Mouse (Mus musculus) kidney, postnatal 0 days (tissue): ENCODE measurements around the gene Gpr37l1. TPM values are rescaled to one million over a fixed set of nuclear protein-coding genes. Genes with fewer than 3 reads are reported as not detected.

Experiments used
- ATAC-seq: fragments of 200-750 bp; cut with Nextera tagmentation; replicated peaks from 2 replicates; pipeline ENCODE4 v1.8.0; 2017; ENCODE audit warnings: low read depth, moderate number of reproducible peaks, moderate TSS enrichment, moderate library complexity; ENCODE audit not compliant: low FRiP score
- DNase-seq: peaks from one replicate; pipeline ENCODE4 v3.0.0-alpha.2; 2016; ENCODE audit warnings: low spot score
- H3K27ac ChIP-seq: fragments of 300-500 bp; sonication (generic); 2 replicates; pipeline ENCODE4 v1.5.1; 2014; ENCODE audit warnings: mild to moderate bottlenecking
- H3K27me3 ChIP-seq: fragments of 300-500 bp; sonication (generic); 2 replicates; pipeline ENCODE4 v1.6.1; 2014; ENCODE audit warnings: low read length, mixed read lengths; ENCODE audit not compliant: insufficient read depth
- H3K36me3 ChIP-seq: fragments of 300-500 bp; sonication (generic); 2 replicates; pipeline ENCODE4 v1.6.1; 2014; ENCODE audit warnings: low read length, mixed read lengths; ENCODE audit not compliant: insufficient read depth
- H3K4me1 ChIP-seq: fragments of 300-500 bp; sonication (generic); replicated peaks from 2 replicates; pipeline ENCODE4 v1.6.1; 2014; ENCODE audit warnings: antibody characterized with exemption, low read length, mixed read lengths; ENCODE audit not compliant: insufficient read depth
- H3K4me2 ChIP-seq: fragments of 300-500 bp; sonication (generic); 2 replicates; pipeline ENCODE4 v1.6.1; 2014; ENCODE audit warnings: mild to moderate bottlenecking, low read length, moderate library complexity, mixed read lengths
- H3K4me3 ChIP-seq: fragments of 300-500 bp; sonication (generic); replicated peaks from 2 replicates; pipeline ENCODE4 v1.5.1; 2014; ENCODE audit warnings: low read depth, low read length
- H3K9ac ChIP-seq: fragments of 300-500 bp; sonication (generic); 2 replicates; pipeline ENCODE4 v1.6.1; 2014; ENCODE audit warnings: low read depth, low read length
- H3K9me3 ChIP-seq: fragments of 300-500 bp; sonication (generic); replicated peaks from 2 replicates; pipeline ENCODE4 v1.6.1; 2016; ENCODE audit warnings: low read length, inconsistent platforms, mixed read lengths
- CTCF ChIP-seq: IDR thresholded peaks from 2 replicates; pipeline ENCODE4 v1.5.1; 2016; ENCODE audit warnings: antibody characterized with exemption, low read depth, mild to moderate bottlenecking, moderate library complexity
- WGBS: fragments of 180-500 bp; shearing (Covaris S2); extraction: QIAGEN DNeasy Blood & Tissue Kit; methylation state at CpG from one replicate; pipeline ENCODE4 v1.1.7; 2014; 5-methylcytosine and 5-hydroxymethylcytosine counted together
- polyA plus RNA-seq: library from polyadenylated mRNA; unstranded; fragments of >200 nt; fragmentation: Nextera tagmentation; extraction: Ambion mirVana; gene quantifications from 2 replicates; pipeline ENCODE4 v1.2.1, GENCODE M21; 2015

The Gpr37l1 gene
- not detected in 2 replicates for polyA plus RNA-seq

DNA sequence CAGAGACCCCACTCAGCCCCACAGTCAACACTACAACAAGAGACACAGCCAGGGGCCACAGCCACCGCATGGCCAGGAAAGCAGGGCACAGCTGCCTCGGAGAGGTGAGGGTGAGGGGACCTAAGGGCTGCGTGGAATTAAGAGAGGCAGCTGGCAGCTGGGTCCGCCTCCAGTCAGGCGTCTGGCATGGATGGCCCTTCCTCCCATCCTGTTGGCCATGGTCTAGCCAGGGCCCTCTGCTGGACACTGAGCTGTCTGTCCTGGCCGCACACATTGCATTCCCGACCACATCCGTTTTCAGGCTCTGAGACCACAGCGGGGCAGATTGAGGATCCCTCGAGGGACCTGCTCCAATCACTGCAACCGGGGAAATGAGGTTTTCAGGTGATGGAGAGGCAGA, at the start of gene Gpr37l1:
Gpr37l1 (minus strand) TSS at position 247 of the 400 bp plus-strand sequence.
- no peak for DNase-seq
- no peak within 1 kb of the TSS for H3K9ac ChIP-seq
- H3K36me3 ChIP-seq = no peaks in the 10 kb centered on the region
- no peaks in the 10 kb centered on the region for H3K27me3 ChIP-seq
- 64% methylated on average over 11 of the region's 11 CpGs for WGBS
- TF ChIP-seq CTCF = peak; percentile 17; the same call in 1 of the 2 replicates
- H3K9me3 ChIP-seq = no peaks in the 10 kb centered on the region
- no peaks in the 10 kb centered on the region for H3K4me1 ChIP-seq
- no peak within 1 kb of the TSS for H3K27ac ChIP-seq
- no peak within 1 kb of the TSS for H3K4me2 ChIP-seq
- ATAC-seq = no peak
- H3K4me3 ChIP-seq = no peak within 1 kb of the TSS

DNA sequence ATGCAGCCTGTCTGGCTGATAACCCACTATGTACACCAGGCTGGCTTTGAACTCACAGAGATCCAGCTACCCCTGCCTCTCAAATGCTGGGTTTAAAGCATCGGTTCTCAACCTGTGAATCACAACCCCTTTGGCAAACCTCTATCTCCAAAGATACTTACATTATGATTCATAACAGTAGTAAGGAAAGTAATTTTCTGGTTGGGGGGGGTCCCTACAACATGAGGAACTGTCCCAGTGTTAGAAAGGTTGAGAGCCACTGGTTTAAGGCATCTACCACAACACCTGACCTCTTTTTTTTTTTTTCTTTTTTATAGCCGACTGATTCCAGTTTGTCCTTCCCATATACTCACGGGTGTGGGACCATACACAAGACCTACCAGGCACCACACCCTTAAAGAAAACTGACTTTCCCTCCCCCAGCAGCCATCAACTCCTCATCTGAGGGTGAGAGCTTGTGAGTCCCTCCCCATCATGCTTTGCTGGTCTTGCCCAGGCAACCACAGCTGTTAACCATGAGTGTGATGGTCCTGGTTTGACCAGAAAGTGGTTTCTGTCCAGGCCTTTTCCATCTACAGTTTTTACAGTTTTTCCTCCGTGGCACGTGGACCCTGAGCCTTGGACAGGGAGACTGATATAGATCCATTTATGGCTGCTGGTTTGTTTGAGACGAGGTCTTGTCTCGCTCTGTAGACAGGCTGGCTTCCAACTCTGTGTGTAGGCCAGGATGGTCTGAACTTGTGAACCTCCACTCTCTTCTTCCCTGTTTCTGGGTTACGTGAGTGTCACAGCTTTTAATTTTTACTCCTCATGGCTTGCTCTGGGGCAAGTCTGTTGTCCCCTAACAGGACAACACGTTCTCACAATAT, 46.5 kb upstream of the Gpr37l1 start:
- no peak for ATAC-seq
- TF ChIP-seq CTCF = no peak
- Histone ChIP-seq H3K9ac (no peak overlapping the region), H3K4me1 (no peaks in the 10 kb centered on the region), H3K27ac (no peak overlapping the region), H3K9me3 (no peaks in the 10 kb centered on the region), H3K4me3 (no peak overlapping the region), H3K27me3 (no peaks in the 10 kb centered on the region), H3K36me3 (no peaks in the 10 kb centered on the region), H3K4me2 (no peak overlapping the region)
- WGBS = 85% methylated on average over 9 of the region's 9 CpGs
- DNase-seq = no peak

DNA sequence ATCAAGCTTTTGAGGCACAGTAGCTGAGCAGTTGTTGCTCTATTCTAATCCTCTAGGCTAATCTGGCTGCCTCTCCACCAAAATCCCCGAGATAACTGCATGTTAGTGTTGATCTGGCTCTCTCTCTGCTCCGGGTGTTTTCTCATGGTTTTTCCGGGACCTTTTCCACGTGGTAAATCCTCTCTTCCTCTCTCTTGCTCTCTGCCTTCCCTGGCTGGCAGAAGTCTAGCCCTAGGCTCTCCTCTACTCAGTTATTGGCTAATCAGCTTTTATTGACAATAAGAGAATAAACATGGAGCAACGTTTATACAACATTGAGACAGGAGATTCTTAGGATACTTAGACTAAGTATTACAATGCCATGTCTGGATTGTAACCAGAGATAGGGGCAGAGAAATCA, 42.9 kb upstream of the Gpr37l1 start:
- H3K9me3 ChIP-seq = no peaks in the 10 kb centered on the region
- no peak overlapping the region for H3K4me3 ChIP-seq
- H3K4me1 ChIP-seq = no peaks in the 10 kb centered on the region
- TF ChIP-seq CTCF = no peak
- no peak overlapping the region for H3K9ac ChIP-seq
- no peaks in the 10 kb centered on the region for H3K27me3 ChIP-seq
- H3K36me3 ChIP-seq = no peaks in the 10 kb centered on the region
- no peak overlapping the region for H3K27ac ChIP-seq
- DNase-seq (no peak), ATAC-seq (no peak)
- no peak overlapping the region for H3K4me2 ChIP-seq
- WGBS = 70% methylated on average over 5 of the region's 5 CpGs

DNA sequence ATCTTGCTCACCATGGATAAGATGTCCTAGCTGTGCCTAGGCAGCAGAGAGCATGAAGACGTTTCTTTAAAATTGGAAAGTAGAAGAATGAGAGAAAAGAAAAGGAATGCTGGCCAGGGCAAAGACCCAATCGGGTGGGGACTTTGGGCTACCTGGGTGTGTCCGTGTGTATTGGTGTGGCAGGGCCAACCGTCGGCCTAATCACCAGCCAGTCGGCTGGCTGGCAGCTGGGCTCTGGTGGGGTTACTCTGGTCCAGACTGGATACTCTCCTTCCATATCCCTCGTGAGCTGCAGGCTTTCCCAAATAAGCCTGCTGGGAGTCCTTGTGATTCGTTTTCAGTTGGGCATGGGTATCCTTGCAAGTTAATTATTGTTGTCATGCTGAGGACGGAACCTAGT, 41.2 kb upstream of the Gpr37l1 start:
- ATAC-seq (no peak), DNase-seq (no peak)
- H3K4me2 ChIP-seq = no peak overlapping the region

DNA sequence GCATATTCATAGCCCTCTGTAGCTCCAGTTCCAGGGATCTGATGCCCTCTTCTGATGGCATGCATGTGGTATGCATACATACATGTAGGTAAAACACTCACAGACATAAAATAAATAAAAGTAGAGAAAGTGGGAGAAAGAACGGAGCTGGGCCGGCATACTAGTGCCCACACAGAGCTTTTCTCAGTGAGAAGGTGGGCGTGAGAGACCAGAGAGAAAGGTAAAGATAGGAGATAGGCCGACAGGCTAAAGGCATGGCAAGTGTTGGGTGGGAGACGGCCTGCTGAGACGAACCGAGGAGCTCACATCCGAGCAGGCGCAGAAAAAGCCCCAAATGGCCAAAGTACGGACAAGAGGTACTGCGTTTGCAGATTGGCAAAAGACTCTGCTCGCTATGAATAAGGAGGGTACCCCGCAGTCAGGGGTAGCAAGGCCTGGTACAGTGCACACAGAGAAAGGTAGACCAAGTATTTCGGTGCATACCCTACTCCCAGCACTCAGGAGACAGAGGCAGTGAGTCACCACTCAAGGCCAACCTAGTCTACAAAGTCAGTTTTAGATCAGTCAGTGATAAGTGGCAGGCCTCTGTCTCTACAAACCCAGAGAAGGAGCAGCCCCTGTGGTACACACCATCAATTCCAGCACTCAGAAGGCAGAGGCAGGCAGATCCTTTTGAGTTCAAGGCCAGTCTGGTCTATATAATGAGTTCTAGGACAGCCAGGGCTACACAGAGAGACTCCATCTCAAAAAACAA, 39.3 kb upstream of the Gpr37l1 start:
- no peak overlapping the region for H3K27ac ChIP-seq
- no peak for TF ChIP-seq CTCF
- no peaks in the 10 kb centered on the region for H3K36me3 ChIP-seq
- no peak overlapping the region for H3K4me2 ChIP-seq
- no peak overlapping the region for H3K4me3 ChIP-seq
- H3K9me3 ChIP-seq = no peaks in the 10 kb centered on the region
- no peak for DNase-seq
- H3K27me3 ChIP-seq = no peaks in the 10 kb centered on the region
- H3K9ac ChIP-seq = no peak overlapping the region
- no peaks in the 10 kb centered on the region for H3K4me1 ChIP-seq
- 93% methylated on average over 14 of the region's 14 CpGs for WGBS
- ATAC-seq = no peak

More for the DNA sequence above, 41.2 kb upstream of the Gpr37l1 start:
- H3K27me3 ChIP-seq = no peaks in the 10 kb centered on the region
- no peaks in the 10 kb centered on the region for H3K4me1 ChIP-seq
- WGBS = 62% methylated on average over 9 of the region's 9 CpGs
- H3K27ac ChIP-seq = no peak overlapping the region
- no peak overlapping the region for H3K4me3 ChIP-seq
- H3K36me3 ChIP-seq = no peaks in the 10 kb centered on the region
- H3K9ac ChIP-seq = no peak overlapping the region
- TF ChIP-seq CTCF = no peak
- H3K9me3 ChIP-seq = no peaks in the 10 kb centered on the region

DNA sequence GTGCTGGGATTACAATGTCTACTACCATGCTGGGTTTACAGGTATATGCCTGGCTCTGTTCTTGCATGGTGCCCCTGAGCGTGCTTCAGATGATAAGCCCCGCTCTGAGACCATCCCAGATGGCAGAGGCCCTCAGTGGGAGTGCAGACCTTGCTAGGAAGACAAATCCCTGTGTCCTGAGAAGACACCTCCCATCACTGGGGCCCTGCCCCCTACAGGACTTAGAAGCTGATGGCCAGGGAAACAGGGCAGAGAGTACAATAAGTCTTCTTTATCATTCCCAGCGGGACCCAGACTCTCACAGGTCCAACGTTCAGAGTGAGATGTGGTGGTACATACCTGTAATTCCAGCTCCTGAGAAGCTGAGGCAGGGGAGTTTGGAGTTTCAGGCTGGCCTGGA, 37.8 kb upstream of the Gpr37l1 start:
- whole genome bisulfite sequencing = 63% methylated on average over 4 of the region's 4 CpGs
- 0 out of 2 replicates have a peak overlapping the region, but pooled peaks have one; percentile 47 for H3K27ac ChIP-seq
- no peaks in the 10 kb centered on the region for H3K9me3 ChIP-seq
- no peak overlapping the region for H3K4me3 ChIP-seq
- no peak for TF ChIP-seq CTCF
- no peaks in the 10 kb centered on the region for H3K4me1 ChIP-seq
- no peak overlapping the region for H3K9ac ChIP-seq
- H3K4me2 ChIP-seq = no peak overlapping the region
- ATAC-seq (no peak), DNase-seq (no peak)
- H3K27me3 ChIP-seq = no peaks in the 10 kb centered on the region
- no peaks in the 10 kb centered on the region for H3K36me3 ChIP-seq
